Comparison of ENCODE assay signal across 10 mouse cellular contexts in the genomic region with DNA sequence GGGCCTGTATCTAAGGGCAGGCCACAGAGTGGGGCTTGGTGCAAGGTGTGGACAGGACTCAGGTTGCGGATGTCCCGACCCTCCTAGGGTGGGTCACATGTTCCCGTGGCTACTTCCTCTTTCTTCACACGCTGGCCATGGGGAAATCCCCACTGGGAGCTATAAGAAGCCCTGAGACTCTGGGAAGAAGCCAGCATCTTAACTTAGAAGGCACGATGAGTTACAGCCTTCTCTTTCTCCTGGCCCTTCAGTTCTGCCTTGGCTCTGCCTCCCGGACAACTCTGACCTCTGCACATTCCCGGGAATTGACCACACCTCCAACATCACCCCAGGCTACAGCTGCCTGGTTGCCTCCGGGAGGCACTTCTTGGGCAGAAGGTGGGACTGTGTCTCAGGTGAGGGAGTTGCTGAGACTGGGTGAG. TPM values are rescaled to one million over a fixed set of nuclear protein-coding genes. Genes with fewer than 3 reads are reported as not detected.
DNase-seq lines count a peak whose midpoint lies in the region; ATAC-seq and TF ChIP-seq lines count a peak whose summit lies in the region.
"Had no signal": no experiment of that assay in that cellular context is flagged by ENCODE, and none has a peak within 500 bp of the region (broad histone marks: within the 10 kb centered on the region; RNA-seq: fewer than 3 reads in every experiment).

No protein-coding gene starts in this region.

- H3K27me3 ChIP-seq in lung, embryonic 16.5 days (ENCODE audit: control insufficient read depth, insufficient read depth, low read depth, low read length): no peaks in the 10 kb centered on the region
- H3K27me3 ChIP-seq in kidney, embryonic 15.5 days: no peaks in the 10 kb centered on the region
- no peaks in the 10 kb centered on the region for H3K27me3 ChIP-seq in small intestine, adult 2 months (ENCODE audit: control insufficient read depth, insufficient read depth, low read length)
- no peaks in the 10 kb centered on the region for H3K27me3 ChIP-seq in hindbrain, postnatal 0 days (ENCODE audit: insufficient read depth, low read length)

- H3K9ac ChIP-seq in lung, embryonic 16.5 days (ENCODE audit: low read length): no peak overlapping the region
- H3K9ac ChIP-seq in kidney, embryonic 15.5 days: no peak overlapping the region
- H3K9ac ChIP-seq in hindbrain, postnatal 0 days (replicated peaks; ENCODE audit: low read length): no peak overlapping the region

- WGBS in lung, embryonic 16.5 days: 41% methylated on average over 8 of the region's 8 CpGs
- 11% methylated on average over 8 of the region's 8 CpGs for WGBS in kidney, embryonic 15.5 days
- 13% methylated on average over 8 of the region's 8 CpGs for WGBS in small intestine, adult 2 months
- 58% methylated on average over 8 of the region's 8 CpGs for WGBS in hindbrain, postnatal 0 days

- TF ChIP-seq POLR2A in small intestine, adult 2 months (IDR thresholded peaks at IDR 0.05; ENCODE audit: low read depth, low read length): peak; percentile 38; the same call in 1 of the 2 replicates

- ATAC-seq in lung, embryonic 16.5 days (ENCODE audit: low read depth): peak; percentile 41; the same call in 1 of the 2 replicates
- ATAC-seq in hematopoietic stem cell, adult 5-6 weeks (replicated peaks in 1 of 2; ENCODE audit: insufficient read depth in 1 of 2, low FRiP score in 2 of 2, low TSS enrichment in 1 of 2, low read depth in 1 of 2, poor library complexity in 2 of 2, severe bottlenecking in 2 of 2): peak; percentile 83 to 93
- peak; percentile 92 for ATAC-seq in kidney, embryonic 15.5 days (replicated peaks; ENCODE audit: low FRiP score)
- no peak for ATAC-seq in hindbrain, postnatal 0 days
- ATAC-seq: midbrain, embryonic 16.5 days had no signal

- no peak overlapping the region for H3K4me2 ChIP-seq in lung, embryonic 16.5 days (ENCODE audit: low read depth, low read length)
- H3K4me2 ChIP-seq in kidney, embryonic 15.5 days: peak overlapping the region; percentile 35
- H3K4me2 ChIP-seq in hindbrain, postnatal 0 days (ENCODE audit: low read depth, low read length): no peak overlapping the region

- no peak for DNase-seq in lung, postnatal 4 days
- DNase-seq in hindbrain, postnatal 0 days (ENCODE audit: low spot score): no peak
- no peak for DNase-seq in yolk sac, embryonic 10.5 days (ENCODE audit: low spot score)
- DNase-seq in cerebellum, adult 8-10 months: no peak

- no peak overlapping the region for H3K4me3 ChIP-seq in lung, embryonic 16.5 days (ENCODE audit: low read length)
- H3K4me3 ChIP-seq in kidney, embryonic 15.5 days (replicated peaks): no peak overlapping the region
- peak overlapping the region; percentile 39 for H3K4me3 ChIP-seq in small intestine, adult 2 months (ENCODE audit: low read depth, low read length)
- no peak overlapping the region for H3K4me3 ChIP-seq in hindbrain, postnatal 0 days (ENCODE audit: low read length)

- H3K9me3 ChIP-seq in lung, embryonic 16.5 days (ENCODE audit: control insufficient read depth, low read length): no peaks in the 10 kb centered on the region
- H3K9me3 ChIP-seq in kidney, embryonic 15.5 days (replicated peaks): no peaks in the 10 kb centered on the region
- no peaks in the 10 kb centered on the region for H3K9me3 ChIP-seq in hindbrain, postnatal 0 days (ENCODE audit: low read length)

- 0 out of 2 replicates have a peak, but pooled peaks cover 2% of the 10 kb centered on the region for H3K4me1 ChIP-seq in lung, embryonic 16.5 days (replicated peaks; ENCODE audit: control insufficient read depth, insufficient read depth, low read length)
- H3K4me1 ChIP-seq in kidney, embryonic 15.5 days: peaks cover 23% of the 10 kb centered on the region
- H3K4me1 ChIP-seq in small intestine, adult 2 months (ENCODE audit: control insufficient read depth, insufficient read depth, insufficient read length, low read length): peaks cover 2% of the 10 kb centered on the region; the same call in 1 of the 2 replicates
- H3K4me1 ChIP-seq in hindbrain, postnatal 0 days (ENCODE audit: insufficient read depth, low read length): no peaks in the 10 kb centered on the region

- no peaks in the 10 kb centered on the region for H3K36me3 ChIP-seq in lung, embryonic 16.5 days (ENCODE audit: control insufficient read depth, insufficient read depth, low read length)
- no peaks in the 10 kb centered on the region for H3K36me3 ChIP-seq in kidney, embryonic 15.5 days
- no peaks in the 10 kb centered on the region for H3K36me3 ChIP-seq in small intestine, adult 2 months (ENCODE audit: control insufficient read depth, insufficient read depth, low read length)
- no peaks in the 10 kb centered on the region for H3K36me3 ChIP-seq in hindbrain, postnatal 0 days (ENCODE audit: insufficient read depth, low read length)

- H3K27ac ChIP-seq in lung, embryonic 16.5 days (ENCODE audit: low read length): no peak overlapping the region
- H3K27ac ChIP-seq in kidney, embryonic 15.5 days: peak overlapping the region; percentile 79
- peak overlapping the region; percentile 68; the same call in 1 of the 2 replicates for H3K27ac ChIP-seq in small intestine, adult 2 months (ENCODE audit: insufficient read depth, low read depth, low read length)
- no peak overlapping the region for H3K27ac ChIP-seq in hindbrain, postnatal 0 days

- no peak for TF ChIP-seq CTCF in small intestine, adult 2 months (IDR thresholded peaks at IDR 0.05; ENCODE audit: extremely low read depth, insufficient read length, insufficient replicate concordance, low read depth, low read length)
- TF ChIP-seq CTCF in hindbrain, postnatal 0 days (IDR thresholded peaks at IDR 0.05; ENCODE audit: low read depth): no peak

RNA-seq across cellular contexts. Expression of a gene that starts 16.2 kb away (rescaled TPM):
- 1.4 and 2.5 TPM in 2 replicates for polyA plus RNA-seq in lung, embryonic 16.5 days (2015; fragmentation: Nextera tagmentation; extraction: Ambion mirVana)
- 11.0 and 17.3 TPM in 2 replicates for total RNA-seq in hematopoietic stem cell, adult 5-6 weeks (2017)
- polyA plus RNA-seq in kidney, embryonic 15.5 days (2015; fragmentation: Nextera tagmentation; extraction: Ambion mirVana): 2.3 TPM in 2 replicates
- polyA plus RNA-seq in small intestine, adult 2 months (2012; rRNA removed): 86.6 and 91.2 TPM in 2 replicates
- 0.68 and 1.2 TPM in 2 replicates for total RNA-seq in hindbrain, postnatal 0 days (2014; rRNA removed)
- polyA plus RNA-seq in hindbrain, postnatal 0 days (2015; fragmentation: Nextera tagmentation; extraction: Ambion mirVana): 1.2 and 1.5 TPM in 2 replicates
- total RNA-seq: gastrocnemius, adult 8-10 months had no signal

Comparison
In these comparisons a context has a peak if more than half of its experiments do, and no peak if none do; other contexts are left out.
1. H3K27ac ChIP-seq: peak in kidney, embryonic 15.5 days (single experiment) and small intestine, adult 2 months (single experiment); none in lung, embryonic 16.5 days (single experiment) and hindbrain, postnatal 0 days (single experiment).
2. RNA of a gene that starts 16.2 kb away (polyA plus RNA-seq): 86.6 to 91.2 TPM in small intestine, adult 2 months; 2.3 TPM in kidney, embryonic 15.5 days, 1.4 to 2.5 TPM in lung, embryonic 16.5 days and 1.2 to 1.5 TPM in hindbrain, postnatal 0 days; every median in the first group is over 10 times any median in the second.